Mouse (Mus musculus) kidney, postnatal 14 days (tissue): Measurements from ENCODE around the gene Pcolce2.
A peak's percentile ranks its signal among the peaks of the same experiment; 100 is the strongest.
"Not testable (repeated sequence)": the region's sequence is repeated elsewhere in the genome, so short reads cannot be mapped to it uniquely, and the experiment has no call there.

Experiments
- DNase-seq: peaks from one replicate; pipeline ENCODE4 v3.0.0; 2022; ENCODE audit warnings: mixed read lengths

The Pcolce2 gene

DNA sequence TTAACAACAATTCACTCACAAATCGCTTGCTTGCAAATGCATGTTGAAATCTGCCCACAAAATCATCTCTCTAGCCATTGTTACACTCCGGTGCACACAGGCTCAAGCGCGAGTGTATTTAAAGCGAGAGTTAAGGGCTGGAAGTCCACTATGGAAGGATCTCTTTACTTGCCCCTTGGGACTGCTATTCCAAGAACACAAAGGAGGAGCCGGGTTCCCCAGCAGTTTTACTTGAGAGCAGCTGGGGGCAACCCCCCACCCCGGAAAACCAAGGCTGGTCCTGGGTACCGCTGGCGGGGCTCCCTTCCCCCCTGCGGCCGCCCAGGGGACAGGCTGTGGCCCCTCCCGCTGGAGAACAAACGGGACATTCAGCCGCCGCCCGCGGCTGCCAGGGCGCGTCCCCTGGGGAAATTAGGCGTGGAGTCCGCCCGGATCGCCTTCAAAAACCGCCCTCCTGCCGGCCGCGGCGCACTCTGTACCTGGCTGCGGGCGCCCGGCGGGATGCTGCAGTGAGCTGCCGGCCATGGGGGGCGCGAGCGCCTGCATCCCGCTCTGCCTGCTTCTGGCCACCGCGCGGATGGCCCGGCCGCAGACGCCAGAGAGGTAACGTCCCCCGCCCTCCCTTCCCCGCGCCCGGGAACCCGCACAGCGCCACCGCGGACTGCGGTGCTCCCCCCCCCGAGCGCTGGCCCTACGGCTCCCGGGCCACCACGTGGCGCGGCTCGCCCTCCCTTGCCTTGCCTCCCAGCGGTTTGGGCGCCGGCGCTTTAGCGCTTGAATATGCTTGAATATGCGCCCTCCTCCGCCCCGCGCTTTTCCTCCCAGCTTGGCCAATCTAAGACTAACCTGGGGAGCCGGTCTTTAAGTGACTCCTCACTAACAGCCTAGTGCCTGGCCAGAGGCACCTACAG lies at the start of gene Pcolce2:
Pcolce2 (plus strand) TSS at position 331 of the 911 bp plus-strand sequence.
- DNase-seq, result peak; percentile 53

DNA sequence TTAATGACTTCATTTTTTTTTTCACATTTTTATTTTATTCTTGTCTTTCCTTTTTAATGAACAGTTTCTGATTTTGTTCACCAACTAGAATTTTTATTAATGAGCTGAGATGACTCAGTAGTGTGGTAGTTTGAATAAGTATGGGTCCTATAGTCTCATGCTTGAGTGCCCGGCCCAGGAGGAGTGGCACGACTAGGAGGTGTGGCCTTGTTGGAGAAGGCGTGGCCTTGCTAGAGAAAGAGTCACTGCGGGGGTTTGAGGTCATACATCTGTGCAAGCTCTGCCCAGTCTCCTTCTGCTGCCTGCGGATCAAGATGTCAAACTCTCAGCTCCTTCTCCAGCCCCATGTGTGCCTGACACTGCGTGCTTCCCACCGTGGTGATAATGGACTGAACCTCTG lies 49.3 kb upstream of the Pcolce2 start:
- no peak for DNase-seq

DNA sequence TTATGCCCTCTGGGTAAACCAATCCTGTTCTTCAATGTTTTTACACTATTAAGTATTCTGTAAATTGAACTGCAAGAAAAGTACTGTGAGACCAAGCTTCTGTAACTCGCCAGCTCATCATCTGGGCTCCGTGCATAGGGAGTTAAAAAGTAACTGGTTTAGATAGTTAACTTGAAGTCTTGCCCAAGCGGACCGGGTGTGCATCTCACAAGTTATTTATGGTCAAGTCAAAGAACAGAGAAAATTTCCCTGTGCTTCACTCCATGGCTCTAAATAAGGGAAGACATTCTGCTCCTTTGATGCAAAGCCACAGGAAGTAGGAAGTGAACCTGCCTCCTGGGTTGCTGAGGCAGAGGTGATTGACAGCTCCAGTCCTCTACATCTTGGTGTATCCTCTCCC lies 43.1 kb upstream of the Pcolce2 start:
- DNase-seq, result peak; percentile 47

DNA sequence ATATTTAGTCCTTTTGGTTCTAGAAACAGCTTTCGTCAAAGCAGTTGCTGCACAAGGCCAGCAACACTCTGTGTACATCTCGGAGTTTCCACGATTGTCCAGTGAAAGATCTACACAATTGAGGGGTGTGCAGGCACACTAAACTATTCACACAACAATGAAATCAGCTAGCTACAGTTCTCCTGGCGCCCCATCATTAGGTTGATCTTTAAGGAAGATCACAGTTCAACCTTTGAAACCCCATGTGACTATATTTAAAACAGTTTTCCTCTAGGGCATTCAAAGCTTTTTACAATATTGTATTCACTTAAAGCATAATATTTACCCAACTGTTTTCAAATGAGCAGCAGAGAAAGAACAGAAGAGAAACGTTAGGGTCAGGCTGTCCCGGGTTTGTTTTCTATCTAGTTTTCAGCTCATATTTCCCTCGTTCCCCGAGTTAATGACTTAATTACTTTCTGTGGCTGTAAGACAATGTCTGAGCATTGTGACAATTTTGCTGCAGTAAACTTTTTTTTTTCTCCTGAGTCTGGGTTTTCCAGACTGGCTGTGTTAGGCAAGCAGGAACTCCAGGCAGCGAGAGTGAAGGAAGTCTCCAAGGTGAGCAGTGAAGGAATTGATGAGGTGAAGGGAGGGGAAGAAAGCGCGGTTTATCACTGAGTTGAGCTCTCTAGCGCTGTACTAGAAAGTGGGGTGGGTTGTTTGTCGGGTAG lies 39.8 kb upstream of the Pcolce2 start:
- no peak for DNase-seq

DNA sequence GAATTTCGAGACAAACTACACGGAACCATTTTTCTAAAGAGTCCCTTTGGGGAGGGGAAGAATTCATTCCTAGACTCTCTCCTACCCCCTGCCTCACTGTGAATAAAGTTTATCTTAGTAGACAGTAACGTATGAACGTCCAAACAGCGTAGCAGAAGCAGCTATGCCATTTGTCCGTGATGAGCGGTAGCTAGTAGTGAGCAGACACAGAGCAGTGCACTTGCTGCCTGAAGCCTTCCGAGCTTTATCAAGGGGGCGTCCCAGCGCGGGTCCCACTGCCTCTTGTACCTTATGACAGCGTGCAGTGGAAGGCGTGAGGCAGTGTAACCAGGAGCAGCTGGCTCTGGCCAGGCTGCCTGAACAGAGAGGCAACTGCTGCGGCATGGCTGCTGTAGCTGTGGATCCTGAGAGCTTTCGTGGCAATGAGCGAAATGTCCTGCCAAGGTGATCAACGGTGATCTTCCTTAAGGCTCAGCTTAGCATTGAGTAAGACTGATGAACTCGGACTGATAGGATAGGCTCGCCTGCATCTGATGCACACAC lies 39.2 kb upstream of the Pcolce2 start:
- DNase-seq, result no peak

DNA sequence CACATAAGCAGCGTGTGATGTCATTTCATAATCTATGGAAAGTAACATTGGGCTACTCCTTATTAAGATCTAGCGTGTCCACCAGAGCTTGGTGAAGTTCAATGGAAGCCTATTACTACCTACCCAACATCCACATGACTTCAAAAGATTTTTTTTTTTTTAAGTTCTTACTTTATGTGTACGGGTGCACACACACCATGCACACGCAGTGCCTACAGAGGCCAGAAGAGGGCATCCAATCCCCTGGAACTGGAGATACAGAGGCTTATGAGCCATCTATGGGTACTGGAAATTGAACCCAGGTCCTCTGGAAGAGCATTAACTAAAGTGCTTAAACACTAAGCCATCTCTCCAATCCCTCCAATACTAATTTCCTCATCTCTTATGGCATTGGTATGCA lies 38.0 kb upstream of the Pcolce2 start:
- DNase-seq, result no peak

DNA sequence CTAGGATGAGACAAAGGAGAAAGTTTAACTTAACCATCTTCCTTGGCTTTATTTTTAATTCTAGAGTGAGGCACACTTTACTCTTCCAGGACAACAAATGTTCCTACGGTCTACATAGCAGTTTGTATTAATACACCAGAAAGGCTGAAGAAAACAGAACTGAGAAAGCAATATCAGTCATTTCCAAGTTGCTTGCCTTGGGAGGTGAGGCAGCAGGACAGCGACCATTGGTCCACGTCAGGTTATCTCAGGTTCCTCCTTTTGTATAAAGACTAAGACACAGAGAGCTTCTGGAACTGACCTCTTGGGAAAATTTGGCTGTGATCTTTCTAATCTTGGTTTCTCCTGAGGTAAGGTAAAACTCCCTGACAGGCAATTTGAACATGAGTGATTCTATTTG lies 34.6 kb upstream of the Pcolce2 start:
- DNase-seq, result no peak

DNA sequence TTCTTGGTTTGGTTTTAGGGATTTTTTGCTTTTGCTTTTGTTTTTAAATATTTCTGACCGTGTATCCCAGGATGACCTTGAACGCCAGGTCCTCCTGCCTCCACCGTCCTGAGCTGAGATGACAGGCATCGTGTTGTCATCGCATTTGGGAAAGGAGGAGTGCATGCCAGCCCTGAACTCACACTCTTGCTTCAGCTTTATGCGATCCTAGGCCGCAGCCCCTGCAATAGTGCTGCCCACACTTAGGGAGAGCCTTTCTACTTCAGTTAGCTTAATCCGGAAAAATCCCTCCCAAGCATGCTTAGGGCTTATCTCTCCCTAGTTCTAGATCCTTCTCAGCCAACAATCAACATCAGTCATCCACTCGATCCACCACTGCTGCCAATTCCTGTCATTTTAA lies 34.1 kb upstream of the Pcolce2 start:
- DNase-seq, result no peak

DNA sequence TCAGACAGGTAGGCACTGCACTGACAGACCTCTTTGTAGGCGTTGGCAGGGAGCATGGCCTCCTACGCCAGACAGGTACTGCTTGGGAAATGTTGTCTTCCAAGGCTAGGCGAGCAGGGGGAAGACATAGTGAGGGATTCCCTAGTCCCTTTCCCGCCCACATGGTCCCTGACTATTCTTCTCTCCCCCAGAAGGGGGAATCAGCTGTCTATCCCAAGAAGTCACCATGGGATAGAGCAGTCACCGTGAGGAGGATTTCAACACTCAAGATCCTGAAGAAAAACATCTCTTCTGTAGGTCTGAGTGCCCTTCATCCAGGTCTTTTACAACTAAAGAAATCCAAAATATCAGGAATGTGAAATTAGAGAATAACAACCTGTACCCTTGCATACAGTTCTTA lies 30.2 kb upstream of the Pcolce2 start:
- DNase-seq, result no peak

DNA sequence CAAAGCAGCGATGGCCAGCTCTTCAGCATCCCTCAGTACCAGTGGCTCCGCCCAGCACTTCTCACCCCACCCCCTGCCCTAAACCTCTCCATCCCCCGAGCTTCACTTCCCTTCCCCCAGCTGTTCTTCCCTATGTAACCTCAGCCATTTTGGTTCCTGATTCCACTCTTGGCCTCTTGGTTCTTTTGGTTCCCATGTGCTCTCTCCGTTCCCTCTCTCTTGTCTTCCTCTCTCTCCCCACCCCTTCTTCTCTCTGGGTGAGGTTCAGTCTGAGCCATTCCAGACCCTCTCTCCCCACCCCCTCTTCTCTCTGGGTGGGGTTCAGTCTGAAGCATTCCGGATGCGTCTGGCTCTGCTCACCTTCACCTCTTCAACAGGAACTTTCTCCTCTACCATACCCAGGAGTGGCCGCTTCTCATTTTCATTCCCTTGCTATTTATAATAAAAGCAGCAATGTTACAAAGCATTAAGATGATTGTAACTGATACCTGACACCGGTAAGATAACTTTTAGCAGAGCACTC lies 25.1 kb upstream of the Pcolce2 start:
- DNase-seq, result no peak

DNA sequence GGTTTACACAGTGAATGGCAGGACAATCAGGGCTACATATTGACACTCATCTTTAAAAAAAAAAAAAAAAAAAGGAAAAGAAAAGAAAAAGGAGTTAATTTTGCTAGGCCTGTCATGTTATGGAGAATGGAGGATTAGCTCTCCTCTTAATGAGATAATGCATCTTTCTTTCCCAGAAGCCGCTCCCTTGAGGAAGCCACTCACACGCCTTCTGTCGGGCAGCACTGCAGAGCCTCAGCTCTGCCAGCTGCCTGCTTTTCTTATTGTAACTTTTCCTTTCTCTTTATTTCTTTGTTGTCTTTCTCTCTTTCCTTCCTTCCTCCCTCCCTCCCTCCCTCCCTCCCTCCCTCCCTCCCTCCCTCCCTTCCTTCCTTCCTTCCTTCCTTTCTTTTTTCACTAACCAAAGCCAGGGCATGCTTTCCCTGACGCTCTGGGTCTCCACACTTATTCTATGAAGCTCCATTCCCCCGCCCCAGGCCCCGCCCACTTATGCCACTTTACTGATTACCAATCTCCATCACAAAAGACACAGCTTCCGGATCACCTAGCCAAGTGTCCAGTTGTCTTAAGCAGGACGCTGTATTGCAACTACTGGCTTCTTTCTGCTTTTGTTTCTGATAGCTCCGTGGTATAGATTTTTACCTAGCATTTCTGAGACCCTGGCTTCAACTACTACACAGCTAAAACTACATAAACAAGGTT lies 23.8 kb upstream of the Pcolce2 start:
- DNase-seq, result peak; percentile 16

DNA sequence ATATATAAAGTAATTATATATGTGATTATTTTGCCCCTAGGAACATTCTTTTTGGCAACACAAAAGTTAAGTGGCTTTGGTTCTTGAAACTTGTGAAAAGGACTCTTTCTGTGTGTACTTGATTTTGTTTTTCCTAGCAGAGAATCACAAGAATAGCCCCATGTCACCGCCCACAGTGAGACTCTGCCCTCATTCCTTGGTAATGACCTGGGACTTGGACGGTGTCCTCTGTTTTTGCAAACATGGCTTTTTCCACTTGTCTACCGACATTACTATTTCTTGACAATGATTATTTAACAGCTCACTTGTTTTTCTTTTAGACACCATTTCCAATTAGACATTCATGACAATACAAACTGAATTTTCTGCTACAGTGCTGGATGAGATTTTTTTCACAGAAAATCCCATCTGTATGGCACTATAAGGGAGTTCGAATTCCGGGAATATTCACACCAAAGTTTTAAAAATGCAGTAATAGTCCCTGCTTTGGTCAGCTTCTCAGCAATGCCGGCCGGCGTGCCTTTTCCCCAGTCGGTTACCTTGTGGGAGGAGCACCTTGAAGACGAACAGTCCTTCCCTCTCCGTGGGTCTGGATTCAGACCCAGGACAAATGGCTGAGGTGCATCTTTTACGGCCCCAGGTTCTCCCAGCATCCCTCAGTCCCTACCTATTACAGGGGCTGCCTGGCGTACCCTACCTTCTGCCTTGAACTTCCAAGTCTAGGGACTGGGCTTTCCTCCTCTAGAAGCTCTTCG lies 22.4 kb upstream of the Pcolce2 start:
- DNase-seq, result peak; percentile 70

DNA sequence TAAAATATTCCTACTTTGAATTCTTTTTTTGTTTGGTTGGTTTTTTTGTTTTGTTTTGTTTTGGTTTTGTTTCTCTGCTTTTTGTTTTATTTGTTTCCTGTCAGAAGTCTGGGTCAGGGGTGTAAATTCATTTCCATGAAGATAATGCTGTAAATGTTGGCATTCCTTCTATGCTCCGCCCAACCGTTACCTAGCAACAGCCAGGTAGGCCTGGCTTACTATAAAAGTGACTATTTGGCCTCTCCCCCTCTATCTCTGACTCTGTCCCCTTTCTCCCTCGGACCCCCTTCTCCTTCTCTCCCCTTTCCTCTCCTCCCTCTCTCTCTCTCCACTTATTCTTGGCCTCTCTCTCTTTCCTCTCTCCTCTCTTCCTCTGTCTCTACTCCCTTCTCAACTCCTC lies 21.4 kb upstream of the Pcolce2 start:
- DNase-seq, result peak; percentile 20

DNA sequence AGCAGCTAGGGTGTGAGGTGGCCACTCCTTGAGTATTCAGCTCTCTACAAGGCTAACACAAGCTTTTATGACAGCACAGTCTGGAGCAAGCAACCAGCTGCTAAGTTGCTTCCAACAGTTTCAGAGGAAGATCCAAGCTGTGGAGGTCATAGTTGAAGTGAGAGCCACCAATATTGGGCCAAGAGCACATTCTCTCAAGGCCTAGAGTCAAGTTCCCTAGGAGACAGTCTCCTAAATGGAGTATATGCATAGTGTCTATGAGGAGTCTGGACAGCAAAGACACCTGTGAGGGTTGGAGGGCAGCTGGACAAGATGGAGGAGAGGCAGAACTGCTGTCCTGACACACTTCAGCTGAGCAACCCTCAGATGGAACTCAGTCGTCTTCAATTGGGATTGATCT lies 18.8 kb upstream of the Pcolce2 start:
- no peak for DNase-seq

DNA sequence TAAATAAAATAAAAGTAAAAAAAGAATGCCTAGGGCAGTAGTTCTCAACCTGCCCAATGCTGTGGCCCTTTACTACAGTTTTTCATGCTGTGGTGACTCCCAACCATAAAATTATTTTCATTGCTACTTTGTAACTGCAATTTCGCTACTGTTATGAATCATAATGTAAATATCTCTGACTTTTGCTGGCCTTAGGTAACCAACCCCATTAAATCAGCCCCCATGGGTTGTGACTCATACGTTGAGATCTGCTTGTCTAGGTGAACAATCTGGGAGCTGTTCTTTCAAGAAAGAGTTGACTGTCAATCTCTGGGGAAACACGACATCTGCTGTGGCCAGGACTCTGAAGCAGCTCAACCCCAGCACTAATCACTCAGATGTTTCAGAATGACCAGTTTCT lies 13.3 kb upstream of the Pcolce2 start:
- no peak for DNase-seq

DNA sequence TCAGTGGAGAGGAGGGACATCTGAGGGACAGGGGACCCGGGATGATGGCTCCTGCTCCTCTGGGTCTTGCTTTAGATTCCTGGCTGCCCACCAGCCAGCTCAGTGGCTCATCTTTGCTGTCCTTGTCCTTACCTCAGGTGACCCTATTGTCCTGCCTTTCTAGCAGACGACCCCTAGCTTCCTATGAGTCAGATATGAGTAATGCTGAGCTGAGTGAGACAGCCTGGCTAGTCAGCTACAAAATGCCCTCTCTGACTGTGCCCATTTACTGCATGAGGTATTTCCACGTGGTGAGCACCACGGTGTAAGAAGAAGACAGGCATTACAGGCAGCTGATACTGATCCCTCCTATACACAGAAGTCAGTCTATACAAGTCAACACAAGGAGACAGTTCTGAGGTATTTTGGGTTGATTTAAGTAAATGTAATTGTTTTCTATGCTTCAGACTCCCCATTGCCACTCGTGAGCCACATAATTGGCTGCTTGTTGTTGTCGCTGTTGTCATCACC lies 8.9 kb upstream of the Pcolce2 start:
- DNase-seq, result no peak

DNA sequence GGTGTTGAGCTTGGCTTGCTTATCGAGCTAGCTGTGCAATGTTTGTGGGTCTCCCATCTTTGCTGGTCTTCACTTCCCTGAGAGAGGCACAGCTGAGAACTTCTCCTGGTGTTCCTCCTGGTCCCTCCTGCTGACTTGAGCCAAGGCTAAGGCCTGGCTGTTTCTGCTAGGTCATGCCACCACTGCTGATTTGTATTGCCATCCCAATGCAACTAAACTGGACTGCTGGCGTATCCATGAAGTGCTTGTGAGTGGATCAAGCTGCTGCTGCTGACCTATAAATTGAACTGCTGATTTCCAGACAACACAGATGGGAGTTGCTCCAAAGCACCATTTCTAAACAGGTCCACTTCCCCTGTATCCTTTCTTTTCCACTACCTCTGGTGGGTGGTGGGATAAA lies 7.8 kb upstream of the Pcolce2 start:
- DNase-seq, result not testable (repeated sequence)

DNA sequence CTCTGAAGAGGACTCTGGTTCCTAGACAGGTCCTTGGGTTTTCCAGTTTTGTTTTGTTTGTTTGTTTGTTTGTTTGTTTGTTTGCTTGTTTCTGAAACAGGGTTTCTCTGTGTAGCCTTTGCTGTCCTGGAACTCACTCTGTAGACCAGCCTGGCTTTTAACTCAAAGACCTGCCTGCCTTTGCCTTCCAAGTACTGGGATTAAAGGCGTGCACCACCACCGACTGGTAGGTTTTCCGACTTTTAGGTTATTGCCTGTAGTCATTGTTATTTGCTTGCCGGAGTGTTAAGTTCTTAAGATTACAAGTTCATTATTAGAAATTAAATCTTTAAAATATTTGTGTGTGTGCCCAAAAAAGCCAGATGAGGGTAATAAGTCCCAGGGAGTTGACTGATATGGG lies 1.0 kb upstream of the Pcolce2 start:
- DNase-seq, result no peak

DNA sequence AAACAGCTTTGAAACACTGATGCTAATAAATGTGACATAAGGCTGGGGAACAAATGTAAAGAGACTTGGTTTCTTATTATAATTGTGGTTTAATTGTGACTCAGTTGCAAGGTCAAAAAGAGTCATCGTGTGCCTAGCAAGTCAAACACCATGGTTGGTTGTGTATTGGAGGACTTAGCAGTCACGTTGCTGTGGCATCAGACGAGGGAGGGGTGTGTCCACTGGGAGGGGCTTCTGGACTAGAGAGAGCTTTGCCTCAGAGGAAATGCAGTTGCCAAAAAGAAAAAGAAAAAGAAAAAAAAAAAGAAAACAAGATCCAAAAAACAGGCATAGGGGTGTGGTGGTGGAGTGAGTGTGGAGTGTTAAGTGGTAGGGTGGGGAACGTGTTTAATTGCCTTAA lies 2.5 kb downstream of the Pcolce2 start:
- DNase-seq, result no peak

DNA sequence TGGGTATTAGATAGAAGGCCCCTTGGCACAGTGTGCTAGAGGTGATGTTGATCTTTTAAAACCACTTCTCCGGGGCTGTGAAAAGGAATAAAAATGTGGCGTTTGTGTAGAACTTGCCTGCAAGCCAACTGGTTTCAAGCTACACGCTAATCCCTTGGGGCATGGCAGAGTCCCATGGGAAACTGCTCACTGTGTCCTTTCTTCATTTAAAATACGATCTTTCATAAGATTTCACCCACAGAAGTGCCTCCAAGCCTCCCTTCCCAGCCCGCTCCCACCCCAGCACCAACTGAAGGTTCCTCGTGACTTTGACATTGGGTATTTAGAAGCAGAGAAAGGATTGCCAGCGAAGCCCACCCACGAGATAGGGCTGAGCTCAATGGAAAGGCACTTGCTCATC lies 8.5 kb downstream of the Pcolce2 start:
- no peak for DNase-seq

DNA sequence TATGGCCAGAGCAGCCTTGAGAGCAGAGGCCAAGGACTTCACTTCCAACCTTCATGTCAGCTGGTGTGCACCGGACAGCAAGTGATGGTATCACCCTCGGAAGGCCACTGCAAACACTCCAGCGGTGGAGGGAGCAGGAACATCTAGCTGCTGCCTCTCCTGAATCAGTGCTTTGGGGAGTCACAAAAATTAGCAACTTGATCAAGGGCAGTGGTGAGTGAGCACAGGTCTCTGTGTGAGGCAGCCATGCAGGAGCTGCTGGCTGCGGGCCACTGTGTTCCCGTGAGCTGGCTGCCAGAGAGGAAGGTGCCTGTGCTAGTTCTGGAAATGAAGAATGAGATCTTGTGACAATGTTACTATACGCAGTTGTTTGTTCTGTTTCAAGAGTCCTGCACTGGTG lies 16.0 kb downstream of the Pcolce2 start:
- DNase-seq, result peak; percentile 14

DNA sequence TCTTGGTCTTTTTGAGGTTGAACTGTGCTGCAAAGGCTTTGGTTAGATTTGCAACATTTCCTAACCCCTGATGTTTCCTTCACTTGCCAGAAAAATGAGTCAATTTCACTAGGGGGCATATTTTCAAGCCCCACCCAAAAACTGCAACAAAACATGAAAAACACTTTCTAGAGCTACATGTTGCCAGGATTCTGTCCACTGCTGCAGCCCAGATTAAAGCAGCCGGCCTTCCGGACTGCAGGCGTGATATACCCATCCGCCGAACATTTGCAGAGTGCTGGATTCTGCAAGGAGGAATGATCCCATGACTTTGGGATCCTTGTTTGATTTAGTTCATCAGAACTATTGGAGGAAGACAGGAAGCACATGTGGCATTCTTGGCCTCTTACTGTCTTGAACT lies 17.0 kb downstream of the Pcolce2 start:
- DNase-seq, result no peak
